Mouse (Mus musculus) cerebellum, postnatal 14 days (tissue): ENCODE measurements around the gene Rnaseh2a.
A peak's percentile ranks its signal among the peaks of the same experiment; 100 is the strongest.

Experiments used
- DNase-seq, 2 experiments: peaks; one replicate each; pipeline ENCODE4 v3.0.0; 2021; ENCODE audit warnings: mixed read lengths in 2 of 2

Rnaseh2a gene

GRCm38 (mm10) chr8:84965731-84966291 is 3.8 kb downstream of the Rnaseh2a start:
- DNase-seq, result peak; percentile 92 to 93

DNA sequence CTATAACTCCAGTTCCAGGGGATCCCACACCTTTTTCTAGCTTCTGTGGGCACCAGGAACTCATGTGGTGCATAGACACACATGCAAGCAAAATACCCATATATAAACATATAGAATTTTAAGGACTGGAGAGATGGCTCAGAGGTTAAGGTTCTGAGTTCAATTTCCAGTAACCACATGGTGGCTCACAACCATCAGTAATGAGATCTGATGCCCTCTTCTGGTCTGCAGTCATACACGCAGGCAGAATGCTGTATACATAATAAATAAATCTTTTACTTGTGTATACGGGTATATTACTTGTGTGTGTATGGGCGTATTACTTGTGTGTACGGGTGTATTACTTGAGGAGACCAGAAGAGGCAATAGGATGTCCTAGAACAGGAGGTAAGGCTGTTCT is 5.6 kb downstream of the Rnaseh2a start:
- DNase-seq, result no peak

- DNase-seq, result no peak
Observed at GRCm38 (mm10) chr8:84959811-84960210, 9.8 kb downstream of the Rnaseh2a start.

DNA sequence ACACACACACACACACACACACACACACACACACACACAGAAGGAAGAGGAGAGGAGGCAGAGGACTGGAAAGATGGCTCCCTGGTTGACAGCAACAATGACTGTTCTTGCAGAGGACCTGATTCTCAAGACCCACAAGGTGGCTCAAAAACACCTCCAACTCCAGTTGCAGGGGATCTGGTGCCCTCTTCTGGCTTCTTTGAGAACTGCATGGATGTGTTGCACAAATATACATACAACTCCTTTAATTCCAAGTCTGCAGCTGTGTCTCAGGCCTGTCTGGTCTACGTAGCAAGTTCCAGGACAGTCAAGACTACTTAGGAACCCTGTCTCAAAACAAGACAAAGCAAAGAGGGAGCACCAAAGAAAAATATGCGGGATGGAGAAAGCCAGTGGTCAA is 12.8 kb downstream of the Rnaseh2a start:
- peak; percentile 90 to 96 for DNase-seq

DNA sequence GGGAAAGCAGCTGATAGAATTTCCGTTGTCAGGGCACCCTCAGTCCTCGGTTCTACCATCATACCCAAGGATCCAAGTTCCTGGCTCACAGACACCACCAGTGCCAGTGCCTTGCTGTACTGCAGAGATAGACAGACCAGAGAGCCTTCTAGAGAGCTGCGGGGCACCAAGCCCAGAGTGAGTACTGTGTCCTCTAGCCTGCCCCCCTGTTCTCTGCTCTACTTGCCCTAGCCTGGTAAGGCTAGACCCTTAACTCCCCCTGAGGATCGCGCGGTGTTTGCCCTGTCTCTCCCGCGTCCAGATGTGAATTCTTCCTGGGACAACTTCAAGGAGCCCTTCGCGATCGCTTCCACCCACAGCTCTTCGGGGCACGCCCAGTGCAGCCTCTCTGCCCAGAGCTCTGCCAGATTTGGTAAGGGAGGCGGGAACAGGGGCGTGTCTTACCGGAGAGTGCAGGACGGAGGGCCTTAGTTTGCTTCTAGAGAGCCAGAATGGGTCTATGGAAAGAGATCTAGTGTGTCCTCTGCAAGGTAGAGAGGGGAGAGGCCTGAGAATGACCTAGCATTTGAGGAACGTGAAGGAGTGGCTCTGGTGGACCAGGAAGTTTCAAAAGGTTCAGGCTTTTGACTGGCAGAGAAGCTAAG is 16.8 kb downstream of the Rnaseh2a start:
- DNase-seq, result no peak

- no peak for DNase-seq
Observed at GRCm38 (mm10) chr8:84949753-84950152, 19.8 kb downstream of the Rnaseh2a start.

DNA sequence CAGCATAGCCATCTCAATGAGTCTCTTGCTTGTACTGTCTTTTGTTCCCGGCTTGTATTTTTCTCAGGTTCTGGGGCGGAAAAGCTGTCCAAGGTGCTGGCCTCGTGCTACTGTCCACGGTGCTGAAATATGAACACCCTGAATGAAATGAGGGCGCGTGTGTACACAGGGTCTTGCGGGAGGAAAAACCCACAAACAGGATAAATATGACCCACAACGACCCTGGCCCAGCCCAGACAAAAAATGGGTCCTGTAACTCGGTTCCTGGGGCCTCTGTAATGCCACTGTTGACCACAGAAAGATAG is 22.4 kb downstream of the Rnaseh2a start:
- DNase-seq, result no peak

- DNase-seq, result peak; percentile 79 to 85
Observed at GRCm38 (mm10) chr8:84946528-84947240, 22.9 kb downstream of the Rnaseh2a start, which contains the start of gene Rtbdn. Gene Rtbdn, plus strand, starts transcription at chr8:84946991.

DNA sequence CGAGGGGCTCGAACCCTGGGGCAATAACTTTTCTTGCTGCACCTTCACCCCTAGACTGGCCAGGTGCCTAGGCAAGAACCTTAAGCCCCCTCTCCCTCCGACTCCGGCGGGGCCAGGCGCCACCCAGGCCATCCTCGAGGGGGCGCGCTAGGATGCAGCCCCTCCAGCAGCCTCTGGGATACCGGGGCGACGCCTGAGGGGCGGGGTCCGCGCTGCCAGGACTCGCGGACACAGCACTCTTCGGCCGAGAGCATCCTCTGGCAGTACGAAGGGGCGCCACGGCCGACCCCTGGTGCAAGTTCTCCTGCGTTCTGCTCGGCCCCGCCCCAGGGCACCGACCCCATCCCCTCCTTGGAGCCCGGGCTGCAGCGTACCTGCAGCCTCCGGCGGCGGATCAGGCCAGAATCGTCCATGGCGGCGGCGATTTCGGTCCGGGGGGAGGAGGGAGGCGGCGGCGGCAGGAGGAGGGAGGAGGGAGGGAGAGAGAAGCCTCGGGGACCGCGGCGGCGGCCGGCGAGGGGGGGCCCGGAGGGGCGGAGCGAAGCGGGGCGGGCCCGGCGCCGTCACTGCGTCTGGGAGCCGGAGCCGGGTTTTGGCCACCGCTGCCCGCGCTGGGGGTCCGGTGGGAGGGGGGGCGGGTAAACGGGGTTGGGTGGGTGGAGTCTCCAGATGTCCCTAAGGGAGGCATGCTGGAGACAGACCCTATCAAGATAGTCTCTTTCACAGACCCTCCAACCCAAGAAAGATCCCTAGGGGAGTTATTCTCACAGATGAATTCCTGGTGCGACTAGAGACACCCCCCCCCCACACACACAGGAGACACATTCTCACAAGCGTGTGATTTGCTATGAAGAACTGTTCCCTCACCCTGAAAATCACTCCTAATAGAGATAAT is 23.7 kb downstream of the Rnaseh2a start:
- DNase-seq, result peak; percentile 79 to 86

- peak; percentile 62 to 76 for DNase-seq
Observed at GRCm38 (mm10) chr8:84945235-84945632, 24.3 kb downstream of the Rnaseh2a start.

DNA sequence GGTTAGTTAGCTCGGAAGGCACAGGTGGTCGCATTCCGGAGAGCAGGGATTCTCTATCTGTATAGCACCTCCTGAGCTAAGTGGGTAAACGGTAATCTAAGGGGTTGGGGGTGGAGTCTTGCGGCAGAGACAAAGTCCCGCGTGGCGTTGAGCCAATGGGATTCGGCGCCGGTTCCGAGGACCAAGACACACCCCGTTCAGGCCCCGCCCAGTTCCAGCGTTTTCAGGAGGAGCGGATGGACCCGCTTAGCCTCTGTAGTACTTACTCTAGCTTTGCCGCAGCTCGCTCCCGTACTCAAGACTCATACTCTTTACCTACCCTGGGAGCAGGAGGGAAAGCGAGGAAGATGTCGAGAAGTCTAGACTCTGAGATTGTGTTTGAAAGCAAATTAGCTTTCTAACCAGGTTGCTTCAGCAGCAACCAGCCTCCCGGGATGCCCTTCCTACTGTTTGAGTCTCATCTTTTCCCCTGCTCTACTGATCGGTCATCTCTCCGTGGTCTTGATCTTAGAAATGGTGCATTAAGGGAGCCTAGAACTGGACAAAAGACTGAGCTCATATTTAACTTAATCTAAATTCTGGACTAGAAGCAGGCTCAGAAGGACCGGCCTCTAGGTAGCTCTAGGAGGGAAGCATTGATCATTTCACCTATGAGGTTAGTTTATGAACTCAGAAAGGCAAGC is 24.9 kb downstream of the Rnaseh2a start:
- DNase-seq, result peak; percentile 78 to 84

- DNase-seq, result peak in 1 of 2 experiments; percentile 41
Observed at GRCm38 (mm10) chr8:84943699-84944098, 25.9 kb downstream of the Rnaseh2a start.

DNA sequence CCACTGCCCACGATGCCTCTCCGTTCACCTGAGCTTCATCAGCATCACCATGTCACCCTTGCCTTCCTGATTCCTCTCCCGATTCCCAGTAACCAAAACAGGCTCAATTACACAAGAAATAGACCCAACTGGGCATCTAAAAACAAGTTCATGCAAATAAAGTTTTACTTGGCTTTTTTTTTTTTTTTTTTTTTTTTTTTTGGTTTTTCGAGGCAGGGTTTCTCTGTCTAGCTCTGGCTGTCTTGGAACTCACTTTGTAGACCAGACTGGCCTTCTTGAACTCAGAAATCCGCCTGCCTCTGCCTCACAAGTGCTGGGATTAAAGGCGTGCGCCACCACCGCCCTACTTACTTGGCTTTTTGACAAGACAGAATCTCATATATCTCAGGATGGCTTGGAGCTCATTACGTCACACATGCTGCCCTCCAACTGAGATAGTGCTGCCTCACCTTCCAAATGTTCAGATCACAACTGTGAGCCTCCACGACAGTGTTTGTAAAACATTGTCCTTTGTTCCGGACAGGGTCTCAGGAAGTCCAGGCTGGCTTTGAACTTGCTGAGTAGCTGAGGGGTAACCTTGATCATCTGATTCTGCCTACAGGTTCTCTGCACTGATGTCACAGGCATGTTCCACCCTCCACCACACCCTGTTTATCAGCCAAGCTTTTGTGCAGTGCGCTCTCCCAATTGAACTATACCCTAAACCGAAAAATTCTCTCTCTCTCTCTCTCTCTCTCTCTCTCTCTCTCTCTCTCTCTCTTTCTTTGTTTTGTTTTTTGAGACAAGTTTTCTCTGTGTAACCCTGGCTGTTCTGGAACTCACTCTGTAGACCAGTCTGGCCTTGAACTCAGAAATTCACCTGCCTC is 31.7 kb downstream of the Rnaseh2a start:
- DNase-seq, result no peak

- peak; percentile 94 to 95 for DNase-seq
Observed at GRCm38 (mm10) chr8:84936962-84937546, 32.5 kb downstream of the Rnaseh2a start, which contains the start of gene Mast1. Gene Mast1, minus strand, starts transcription at chr8:84937359.

- peak; percentile 38 to 64 for DNase-seq
Observed at GRCm38 (mm10) chr8:84936041-84936961, 33.3 kb downstream of the Rnaseh2a start.

DNA sequence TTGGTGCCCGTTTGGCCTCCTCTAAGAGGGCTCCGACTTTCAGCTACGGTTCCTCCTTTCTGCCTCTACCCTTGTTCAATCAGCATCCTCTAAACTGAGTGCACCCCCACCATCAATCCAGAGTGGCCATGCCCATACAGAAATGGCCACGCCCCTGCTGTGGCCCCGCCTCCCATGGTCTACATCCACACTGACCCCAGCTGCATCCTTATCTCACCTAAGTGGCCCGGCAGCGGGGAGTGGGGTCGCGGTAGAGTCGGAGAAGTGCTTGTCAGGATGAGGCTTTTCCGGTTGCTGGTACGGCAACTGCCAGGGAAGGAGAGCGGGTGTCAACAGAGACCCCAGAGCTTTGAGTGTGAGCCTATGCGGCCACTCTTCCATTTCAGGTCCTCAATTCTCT is 34.1 kb downstream of the Rnaseh2a start:
- DNase-seq, result peak in 1 of 2 experiments; percentile 53

DNA sequence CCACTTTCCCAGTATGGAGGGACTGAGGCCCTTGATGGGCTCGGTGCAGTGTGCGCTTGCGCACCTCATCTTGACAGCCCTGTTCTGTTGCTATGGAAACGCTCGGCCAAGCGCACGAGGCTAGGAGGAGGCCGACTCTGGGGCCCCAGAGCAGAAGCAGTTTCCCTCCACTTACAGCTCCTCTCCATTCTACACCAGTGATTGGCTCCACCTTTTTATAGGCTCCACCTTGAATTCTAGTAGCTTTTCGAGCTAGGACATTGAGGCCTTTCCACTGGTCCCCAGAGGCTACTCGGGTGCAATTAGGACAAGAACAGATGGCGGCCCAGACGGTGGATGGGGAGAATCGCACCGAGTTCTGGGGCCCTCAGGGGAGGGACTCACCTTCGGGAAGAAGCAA is 34.7 kb downstream of the Rnaseh2a start:
- peak; percentile 77 to 80 for DNase-seq

DNA sequence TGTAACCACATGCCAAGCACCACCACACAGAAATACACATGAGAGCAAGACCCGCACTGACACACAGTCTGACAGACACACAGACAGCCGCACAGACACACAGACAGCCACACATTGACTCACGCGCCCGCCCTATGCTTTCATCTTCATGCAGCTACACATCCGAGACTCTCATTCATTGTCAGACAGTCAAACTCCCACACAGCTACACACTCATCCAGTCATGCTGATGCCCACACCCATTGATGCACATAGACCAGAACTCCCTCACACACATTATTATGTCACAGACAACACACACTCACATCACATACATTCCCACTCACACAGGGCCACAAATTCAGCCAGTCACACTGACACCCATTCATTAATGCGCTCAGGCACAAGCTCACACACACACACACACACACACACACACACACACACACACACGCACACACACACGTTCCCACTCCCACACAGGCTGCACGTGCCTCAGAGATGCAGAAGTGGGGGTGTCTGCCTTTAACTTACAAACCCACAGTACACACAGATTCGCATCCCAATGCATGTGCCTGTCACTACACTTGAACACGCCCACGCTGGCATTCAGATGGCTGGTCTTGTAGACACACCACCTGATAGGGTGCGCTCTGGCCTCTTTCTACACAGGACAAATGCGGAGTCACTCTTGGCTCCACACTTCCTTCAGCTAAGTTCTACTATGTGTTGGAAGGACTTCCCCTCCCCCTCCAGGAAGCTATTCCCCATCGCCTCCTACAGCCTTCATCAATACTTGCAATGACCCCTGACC is 35.6 kb downstream of the Rnaseh2a start:
- DNase-seq, result no peak

- DNase-seq, result no peak
Observed at GRCm38 (mm10) chr8:84930582-84930981, 39.0 kb downstream of the Rnaseh2a start.
